Mouse (Mus musculus) CH12.LX (cell line): ENCODE measurements around the gene Gm8922. TPM values are rescaled to one million over a fixed set of nuclear protein-coding genes. Genes with fewer than 3 reads are reported as not detected.
"Not testable (repeated sequence)": the region's sequence is repeated elsewhere in the genome, so short reads cannot be mapped to it uniquely, and the experiment has no call there.

Source experiments
- DNase-seq: peaks from one replicate; pipeline ENCODE4 v3.0.0-alpha.2; 2013; ENCODE audit errors: extremely low read depth
- H3K27ac ChIP-seq: 2 replicates; pipeline ENCODE4 v1.5.1; 2012; ENCODE audit warnings: low read depth, mild to moderate bottlenecking, control low read depth, moderate library complexity; ENCODE audit not compliant: insufficient read depth
- H3K27me3 ChIP-seq: replicated peaks from 2 replicates; pipeline ENCODE3; 2012; ENCODE audit warnings: inconsistent platforms
- H3K36me3 ChIP-seq, 2 experiments: replicated peaks in 1 of 2; 2 replicates each; pipeline versions ENCODE3 to v1.6.1; 2012; ENCODE audit warnings: inconsistent platforms in 1 of 2, low read length in 1 of 2, mild to moderate bottlenecking in 1 of 2, mixed read lengths in 1 of 2, moderate library complexity in 1 of 2; ENCODE audit not compliant: control insufficient read depth in 1 of 2, insufficient read depth in 1 of 2
- H3K4me1 ChIP-seq, 2 experiments: 2 replicates each; pipeline ENCODE4 v1.6.1; 2012; ENCODE audit warnings: inconsistent platforms in 1 of 2, moderate library complexity in 1 of 2; ENCODE audit not compliant: insufficient read depth in 2 of 2, control insufficient read depth in 1 of 2
- H3K4me2 ChIP-seq: 2 replicates; pipeline ENCODE4 v1.6.1; 2012; ENCODE audit warnings: low read depth, mild to moderate bottlenecking, control low read depth; ENCODE audit not compliant: poor library complexity, insufficient read depth, severe bottlenecking
- H3K4me3 ChIP-seq, 3 experiments: fragments of 150-350 bp in 1 of 3; sonication (generic) in 1 of 3; replicated peaks in 1 of 3; 2 replicates each; pipeline versions ENCODE3 to v1.5.1; 2011 to 2012; ENCODE audit warnings: low read depth in 2 of 3, low read length in 2 of 3, mild to moderate bottlenecking in 2 of 3, moderate library complexity in 2 of 3, control low read depth in 1 of 3, improper control_type of control experiment in 1 of 3, inconsistent platforms in 1 of 3, mixed read lengths in 1 of 3; ENCODE audit not compliant: poor library complexity in 1 of 3
- H3K79me2 ChIP-seq: replicated peaks from 2 replicates; pipeline ENCODE4 v1.6.1; 2012; ENCODE audit warnings: mild to moderate bottlenecking, moderate library complexity; ENCODE audit not compliant: control insufficient read depth, poor library complexity, insufficient read depth, severe bottlenecking; ENCODE audit errors: extremely low read depth
- H3K9ac ChIP-seq: 2 replicates; pipeline ENCODE4 v1.6.1; 2012; ENCODE audit warnings: low read depth, mild to moderate bottlenecking, control low read depth, moderate library complexity; ENCODE audit not compliant: insufficient read depth
- H3K9me3 ChIP-seq: replicated peaks from 2 replicates; pipeline ENCODE3; 2012; ENCODE audit warnings: low read length, inconsistent platforms, mixed read lengths
- dilution Hi-C: fragments of 300-500 bp; cut with MboI; formaldehyde crosslinking; loops from 2 replicates; pipeline ENCODE4 v1.14.3; 2020; ENCODE audit warnings: low sequenced_read_pairs; ENCODE audit not compliant: extremely low pct_unique_long_range_greater_than_20kb, extremely low pct_ligation_motif_present
- in situ Hi-C: fragments of 300-500 bp; cut with MboI; formaldehyde crosslinking; loops from 3 replicates; pipeline ENCODE4 v1.14.3; 2019; ENCODE audit warnings: low sequenced_read_pairs, low pct_ligation_motif_present, low pct_unique_long_range_greater_than_20kb, mixed read lengths
- polyA plus RNA-seq: library from polyadenylated mRNA; unstranded; fragments of >175 nt; gene quantifications from 2 replicates; pipeline ENCODE4 v1.2.1, GENCODE M21; 2012; ENCODE audit warnings: low read depth; ENCODE audit not compliant: insufficient read length
- total RNA-seq, 2 experiments: library from RNA; depleted of rRNA; stranded (reverse); fragments of 300-350 nt in 1 of 2; fragments of >200 nt in 1 of 2; gene quantifications; 2 replicates each; pipeline ENCODE4 v1.2.3; 2012 to 2014

The Gm8922 gene
- total RNA-seq (2012; rRNA removed) (0.34 TPM in 1 of 2 replicates, not detected in the other), total RNA-seq (2014; rRNA removed) (0.21 and 0.34 TPM in 2 replicates), polyA plus RNA-seq (not detected in 2 replicates)

DNA sequence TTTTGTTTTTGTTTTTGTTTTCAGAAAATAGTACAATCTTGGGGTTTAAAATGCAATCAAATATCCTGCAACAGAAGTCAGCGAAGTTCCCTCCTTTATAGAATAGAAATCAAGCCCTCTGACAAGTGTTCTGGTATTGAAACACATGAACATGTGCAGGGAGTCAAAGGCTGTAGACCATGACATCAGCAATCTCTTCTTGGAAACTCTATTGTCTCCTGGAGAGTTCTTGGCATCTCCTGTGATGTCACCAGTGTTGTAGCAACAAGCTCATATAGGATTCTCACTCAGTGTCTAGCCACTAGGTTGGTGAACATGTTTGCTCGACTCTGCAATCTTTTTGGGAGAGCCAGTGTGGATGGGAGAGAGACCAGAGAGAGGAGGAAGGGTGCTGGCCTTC lies at the start of gene Gm8922:
Gene Gm8922, plus strand, starts transcription at position 301 of the 400 bp plus-strand sequence.
- in situ Hi-C loops, H3K4me2 ChIP-seq, H3K79me2 ChIP-seq, H3K9ac ChIP-seq, H3K4me3 ChIP-seq, H3K4me1 ChIP-seq, H3K27me3 ChIP-seq, DNase-seq, H3K27ac ChIP-seq, dilution Hi-C loops, H3K36me3 ChIP-seq, H3K9me3 ChIP-seq: not testable (repeated sequence)

Other genes starting within 250 kb of the Gm8922 start
- gene Gm8906, start 179.3 kb upstream of the Gm8922 start, total RNA-seq (2012; rRNA removed): 0.34 and 0.88 TPM in 2 replicates
- gene Gm8906, start 179.3 kb upstream of the Gm8922 start, total RNA-seq (2014; rRNA removed): 0.26 TPM in 1 of 2 replicates, not detected in the other
- not detected in 2 replicates for gene Gm8906, start 179.3 kb upstream of the Gm8922 start, polyA plus RNA-seq
- gene Gm6460, start 87.0 kb upstream of the Gm8922 start, total RNA-seq (2012; rRNA removed): 0.76 TPM in 1 of 2 replicates, not detected in the other
- 0.36 TPM in 1 of 2 replicates, not detected in the other for gene Gm6460, start 87.0 kb upstream of the Gm8922 start, total RNA-seq (2014; rRNA removed)
- 0.79 TPM in 1 of 2 replicates, not detected in the other for gene Gm6460, start 87.0 kb upstream of the Gm8922 start, polyA plus RNA-seq
- gene Gm8926, start 88.6 kb downstream of the Gm8922 start, total RNA-seq (2012; rRNA removed): 1.1 and 2.4 TPM in 2 replicates
- gene Gm8926, start 88.6 kb downstream of the Gm8922 start, total RNA-seq (2014; rRNA removed): not detected in 2 replicates
- not detected in 2 replicates for gene Gm8926, start 88.6 kb downstream of the Gm8922 start, polyA plus RNA-seq
- 0.38 and 0.55 TPM in 2 replicates for gene Gm6465, start 163.6 kb downstream of the Gm8922 start, total RNA-seq (2012; rRNA removed)
- not detected in 2 replicates for gene Gm6465, start 163.6 kb downstream of the Gm8922 start, total RNA-seq (2014; rRNA removed)
- gene Gm6465, start 163.6 kb downstream of the Gm8922 start, polyA plus RNA-seq: not detected in 2 replicates
- gene 4933402N22Rik, start 236.1 kb downstream of the Gm8922 start, total RNA-seq (2012; rRNA removed): 0.59 and 1.2 TPM in 2 replicates
- 0.34 TPM in 1 of 2 replicates, not detected in the other for gene 4933402N22Rik, start 236.1 kb downstream of the Gm8922 start, total RNA-seq (2014; rRNA removed)
- gene 4933402N22Rik, start 236.1 kb downstream of the Gm8922 start, polyA plus RNA-seq: 0.49 TPM in 1 of 2 replicates, not detected in the other